Mouse (Mus musculus) urinary bladder, adult 2 months (tissue): Measurements from ENCODE around the gene Mpdz. TPM values are rescaled to one million over a fixed set of nuclear protein-coding genes. Genes with fewer than 3 reads are reported as not detected.

Experiments
- DNase-seq: peaks from one replicate; pipeline ENCODE4 v3.0.0; 2022; ENCODE audit warnings: low spot score
- polyA plus RNA-seq: library from polyadenylated mRNA; depleted of rRNA; stranded (reverse); fragments of >200 nt; gene quantifications from 2 replicates; pipeline ENCODE4 v1.2.3, GENCODE M21; 2012; rRNA removed

Gene Mpdz
- polyA plus RNA-seq, result 40.4 and 45.5 TPM in 2 replicates

DNA sequence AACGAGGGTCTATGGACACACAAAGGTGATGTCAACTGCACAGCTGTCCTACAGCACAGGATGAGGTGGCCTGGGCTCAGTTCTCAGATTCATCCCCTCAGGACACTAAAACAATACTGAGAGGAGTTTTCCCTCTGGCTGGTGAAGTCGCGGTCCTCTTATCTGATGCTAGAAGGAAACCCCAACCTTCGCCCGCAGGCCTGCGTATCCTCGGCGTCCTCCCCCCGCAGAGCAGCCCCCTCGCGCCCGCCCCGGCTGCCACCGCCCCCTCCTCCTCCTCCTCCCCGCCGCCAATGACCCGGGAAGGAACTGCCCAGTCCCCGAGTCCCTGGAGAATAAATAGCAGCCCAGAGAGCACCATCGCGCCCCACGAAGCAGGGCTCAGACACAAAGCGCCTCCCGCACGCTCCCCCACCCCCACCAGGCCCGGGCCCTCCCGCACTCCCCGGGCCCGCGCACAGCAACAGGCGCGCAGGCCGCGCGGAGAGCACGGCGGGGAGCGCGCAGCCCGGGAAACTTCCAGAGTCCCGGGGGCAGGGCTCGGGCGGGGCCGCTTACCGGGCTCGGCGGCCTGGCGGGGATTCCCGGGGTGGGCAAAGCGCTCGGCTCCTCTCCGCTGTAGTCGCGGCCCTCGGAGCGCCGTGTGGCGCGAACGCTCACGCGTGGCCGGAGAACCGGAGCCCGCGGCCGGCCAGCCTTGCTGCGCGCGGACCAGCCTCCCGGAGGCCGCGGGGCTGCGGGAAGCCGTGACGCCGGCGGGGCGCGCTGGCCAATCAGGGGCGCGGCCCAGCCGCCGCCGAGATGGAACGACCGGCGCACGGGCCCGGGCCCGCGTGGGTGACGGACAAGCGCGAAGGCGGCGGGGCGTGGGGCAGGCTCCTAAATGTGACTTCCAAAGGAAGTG lies at the start of gene Mpdz:
Gene Mpdz (minus strand): TSS at position 738 of the 904 bp plus-strand sequence.
- peak; percentile 74 for DNase-seq

- DNase-seq, result no peak
These were observed 47.9 kb upstream of the Mpdz start for GRCm38 (mm10) chr4:81490556-81490955.

GRCm38 (mm10) chr4:81484603-81485002 lies 42.0 kb upstream of the Mpdz start:
- DNase-seq, result no peak

GRCm38 (mm10) chr4:81483887-81484602 lies 41.4 kb upstream of the Mpdz start:
- no peak for DNase-seq

GRCm38 (mm10) chr4:81483159-81483558 lies 40.5 kb upstream of the Mpdz start:
- no peak for DNase-seq

DNA sequence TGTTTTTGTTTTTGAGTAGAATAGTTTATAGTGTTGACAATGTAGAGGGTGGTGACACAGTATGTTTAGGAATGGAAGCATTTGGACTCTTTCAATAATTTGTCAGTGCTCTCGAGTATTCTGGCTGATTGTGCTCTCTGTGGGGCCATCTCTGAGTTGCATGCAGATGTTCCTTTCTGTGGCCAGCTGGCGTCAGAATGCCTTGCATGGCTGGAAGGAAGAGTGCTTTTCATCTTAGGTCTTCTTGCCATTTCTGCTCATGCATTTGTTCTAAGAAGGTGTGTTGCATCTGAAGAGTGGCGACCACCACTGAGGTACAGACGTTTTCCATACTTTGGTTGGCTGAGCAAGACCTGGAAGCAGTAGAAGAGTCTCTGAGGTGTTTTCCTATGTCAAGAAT lies 24.2 kb upstream of the Mpdz start:
- DNase-seq, result no peak

- no peak for DNase-seq
These were observed 22.6 kb upstream of the Mpdz start for GRCm38 (mm10) chr4:81465172-81465571.

DNA sequence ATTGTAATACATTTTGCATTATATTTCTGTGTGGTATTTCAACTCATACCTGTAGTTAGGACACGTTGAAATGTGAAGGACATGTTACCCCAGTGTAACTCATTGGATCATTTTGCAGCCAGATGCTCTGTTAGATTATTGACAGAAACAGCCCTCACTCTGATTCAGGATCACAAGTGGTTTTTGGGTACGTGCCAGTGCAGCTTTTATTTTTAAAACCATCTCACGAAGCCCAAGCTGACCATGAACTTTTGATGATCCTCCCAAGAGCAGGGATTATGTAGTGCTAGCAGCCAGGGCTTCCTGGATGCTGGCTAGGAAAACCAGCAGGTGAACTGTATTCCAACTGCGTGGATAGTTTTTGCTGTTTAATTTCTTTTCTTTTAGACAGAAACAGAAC lies 19.6 kb upstream of the Mpdz start:
- no peak for DNase-seq

DNA sequence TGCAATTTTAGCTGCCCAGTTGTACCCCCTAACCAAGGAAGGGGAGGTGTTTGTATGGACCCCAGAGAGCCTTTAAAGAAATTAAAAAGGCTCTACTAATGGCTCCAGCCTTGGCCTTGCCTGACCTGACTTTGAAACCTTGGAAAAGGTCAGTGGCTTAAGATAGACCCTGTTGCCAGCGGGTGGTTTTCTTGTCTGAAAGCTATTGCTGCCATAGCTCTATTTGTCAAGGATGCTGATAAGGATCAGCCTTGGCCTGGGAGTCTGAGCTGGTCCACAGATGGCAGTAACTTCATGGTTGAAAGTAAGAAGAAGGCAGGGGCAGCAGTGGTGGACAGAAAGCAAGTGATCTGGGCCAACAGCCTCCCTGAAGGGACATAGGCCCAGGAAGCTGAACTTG lies 16.3 kb upstream of the Mpdz start:
- DNase-seq, result no peak

DNA sequence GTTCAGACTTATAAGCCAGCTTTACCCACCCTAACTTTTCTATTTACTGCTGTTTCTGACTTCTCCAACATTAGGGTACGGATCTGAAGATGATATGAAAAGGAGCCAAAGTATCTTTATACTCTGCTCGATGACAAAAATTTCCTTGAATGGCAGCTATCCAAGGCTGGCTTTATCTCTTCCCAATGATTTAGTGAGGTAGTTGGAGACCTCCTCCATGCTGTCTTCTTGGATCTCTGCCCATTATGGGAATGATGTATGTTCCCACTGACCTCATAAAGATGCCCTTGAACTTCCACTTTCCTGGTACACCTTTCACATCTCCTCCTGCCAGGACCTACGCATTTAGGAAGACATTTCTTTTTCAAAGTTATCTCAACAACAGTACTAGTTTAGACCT lies 11.2 kb upstream of the Mpdz start:
- no peak for DNase-seq

DNA sequence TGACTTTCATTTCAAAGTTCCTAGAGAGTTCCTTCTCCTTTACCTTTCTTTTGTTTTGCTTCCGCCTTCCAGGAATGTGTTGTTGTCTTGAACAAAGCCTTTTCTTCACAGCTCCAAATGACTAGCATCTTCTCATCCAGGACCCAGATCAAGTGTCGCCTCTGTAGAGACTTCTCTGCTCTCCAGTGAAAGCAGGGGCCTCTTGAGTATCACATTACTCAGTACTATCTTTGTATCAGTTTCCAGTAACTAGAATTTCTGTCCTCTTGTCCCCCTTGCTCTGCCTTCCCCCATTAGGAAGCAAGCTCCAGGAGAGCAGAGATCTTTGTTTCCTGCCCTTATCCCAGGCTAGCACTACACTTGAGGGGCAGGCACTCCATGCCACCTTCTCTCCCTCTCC lies 9.6 kb upstream of the Mpdz start:
- no peak for DNase-seq

DNA sequence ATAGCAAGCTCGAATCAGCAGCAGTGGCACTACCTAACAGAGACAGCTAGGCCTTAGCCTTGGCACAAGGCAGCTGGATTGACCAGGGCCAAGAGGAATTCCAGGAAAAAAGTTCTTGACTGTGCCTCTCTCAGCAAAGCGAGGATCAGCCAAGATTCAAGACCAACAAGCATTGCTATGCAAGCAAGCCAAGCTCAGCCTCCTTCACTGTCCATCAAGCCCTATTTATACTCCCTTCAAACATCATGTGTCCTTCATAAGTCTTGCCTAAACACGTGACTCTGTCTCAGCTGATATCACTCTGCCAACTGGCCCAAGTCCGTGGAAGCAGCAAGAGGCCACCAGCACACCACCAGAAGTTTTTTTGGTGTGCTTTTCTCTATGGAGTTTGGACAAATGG lies 6.8 kb upstream of the Mpdz start:
- DNase-seq, result no peak

GRCm38 (mm10) chr4:81443566-81443965 lies 951 bp upstream of the Mpdz start:
- no peak for DNase-seq

DNA sequence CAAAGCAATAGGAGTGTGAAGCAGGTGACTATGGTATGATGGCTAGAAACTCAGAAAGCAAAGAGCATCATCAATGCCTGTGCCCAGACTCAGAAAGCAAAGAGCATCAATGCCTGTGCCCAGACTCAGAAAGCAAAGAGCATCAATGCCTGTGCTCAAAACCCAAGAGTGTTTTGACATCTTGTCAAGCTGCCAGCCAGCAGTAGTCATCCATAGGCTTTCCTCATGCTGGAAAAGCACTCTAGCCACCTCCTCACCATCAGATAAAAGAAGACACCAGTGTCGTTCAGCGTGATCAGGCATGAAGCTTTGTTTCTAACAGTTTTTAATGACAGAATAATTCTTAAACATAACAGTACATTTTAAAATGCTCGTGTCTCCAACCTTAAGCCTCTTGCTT lies 8.7 kb downstream of the Mpdz start:
- no peak for DNase-seq

DNA sequence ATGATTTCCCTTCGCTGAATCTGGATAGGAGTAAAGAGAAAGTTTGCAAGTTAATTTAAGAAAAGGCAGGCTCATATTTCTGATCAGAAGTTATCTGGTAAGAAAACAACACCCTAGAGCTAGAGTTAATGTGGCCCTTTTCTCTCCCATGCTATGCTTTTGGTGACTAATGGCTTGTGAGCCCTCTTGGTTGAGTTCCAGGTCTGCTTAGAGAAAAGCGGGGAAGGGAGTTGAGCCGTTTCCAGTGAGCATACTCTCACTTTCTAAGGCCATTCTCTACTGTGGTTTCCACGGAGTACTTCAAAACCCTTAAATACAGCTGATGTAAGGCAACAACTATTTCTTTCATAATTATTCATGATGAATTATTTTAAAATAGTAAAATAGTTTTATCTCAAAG lies 11.8 kb downstream of the Mpdz start:
- DNase-seq, result no peak

DNA sequence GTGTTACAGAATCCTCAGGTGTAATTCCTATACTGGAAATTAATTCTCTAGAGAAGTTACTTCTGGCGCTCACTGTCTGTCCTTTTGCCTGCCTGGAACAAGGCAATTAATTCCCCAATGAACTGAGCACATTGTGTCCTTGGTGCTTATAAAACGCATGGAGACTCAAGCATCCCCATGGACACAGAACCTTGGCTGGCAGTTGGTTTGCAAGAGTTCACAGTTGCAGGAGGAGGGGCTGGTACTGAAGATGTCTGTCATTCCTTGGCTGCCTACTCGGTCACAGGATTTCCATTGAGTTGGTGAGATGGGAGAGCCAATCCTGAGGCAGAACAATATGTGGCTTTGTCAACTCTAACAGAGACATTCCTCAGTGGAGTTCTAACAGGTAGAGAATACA lies 12.5 kb downstream of the Mpdz start:
- no peak for DNase-seq

DNA sequence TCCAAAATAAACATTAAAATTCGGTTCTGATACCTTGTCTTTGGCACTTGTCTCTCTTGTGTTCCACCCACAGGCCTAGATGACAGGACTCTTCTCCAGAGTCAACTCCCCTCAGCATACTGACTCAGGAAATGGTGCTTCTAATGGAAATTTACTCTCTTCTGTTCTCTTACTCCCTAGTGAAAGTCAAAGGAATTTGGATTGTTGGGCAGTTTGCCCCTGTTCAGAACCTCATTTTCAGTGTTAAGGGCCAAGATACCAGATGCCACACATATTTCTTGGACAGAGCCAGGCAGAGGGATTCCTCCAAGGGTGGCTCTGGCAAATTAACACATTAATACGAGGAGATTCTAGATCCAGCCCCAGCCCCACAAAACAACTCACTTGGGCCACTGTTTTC lies 12.9 kb downstream of the Mpdz start:
- DNase-seq, result no peak

GRCm38 (mm10) chr4:81423556-81423955 lies 19.1 kb downstream of the Mpdz start:
- DNase-seq, result no peak

DNA sequence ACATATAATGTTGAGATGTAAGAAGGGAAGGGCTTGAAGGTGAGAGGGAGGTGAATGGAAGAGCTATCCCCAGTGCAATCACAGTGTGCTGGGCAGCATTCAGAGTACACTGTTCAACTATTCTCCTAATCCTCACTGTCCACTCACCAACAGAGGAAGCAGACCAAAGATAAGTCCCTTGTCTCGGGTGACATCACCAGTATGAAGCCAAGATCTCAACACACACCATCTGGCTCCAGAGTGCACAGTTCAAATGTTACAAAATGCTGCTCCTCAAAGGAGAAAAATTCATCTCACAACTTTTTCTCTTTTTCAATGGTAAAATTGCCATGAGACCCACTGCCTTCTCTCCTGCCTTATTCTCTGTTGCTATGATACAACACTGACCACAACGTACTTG lies 21.0 kb downstream of the Mpdz start:
- DNase-seq, result no peak

GRCm38 (mm10) chr4:81415324-81416026 lies 27.1 kb downstream of the Mpdz start:
- DNase-seq, result no peak

DNA sequence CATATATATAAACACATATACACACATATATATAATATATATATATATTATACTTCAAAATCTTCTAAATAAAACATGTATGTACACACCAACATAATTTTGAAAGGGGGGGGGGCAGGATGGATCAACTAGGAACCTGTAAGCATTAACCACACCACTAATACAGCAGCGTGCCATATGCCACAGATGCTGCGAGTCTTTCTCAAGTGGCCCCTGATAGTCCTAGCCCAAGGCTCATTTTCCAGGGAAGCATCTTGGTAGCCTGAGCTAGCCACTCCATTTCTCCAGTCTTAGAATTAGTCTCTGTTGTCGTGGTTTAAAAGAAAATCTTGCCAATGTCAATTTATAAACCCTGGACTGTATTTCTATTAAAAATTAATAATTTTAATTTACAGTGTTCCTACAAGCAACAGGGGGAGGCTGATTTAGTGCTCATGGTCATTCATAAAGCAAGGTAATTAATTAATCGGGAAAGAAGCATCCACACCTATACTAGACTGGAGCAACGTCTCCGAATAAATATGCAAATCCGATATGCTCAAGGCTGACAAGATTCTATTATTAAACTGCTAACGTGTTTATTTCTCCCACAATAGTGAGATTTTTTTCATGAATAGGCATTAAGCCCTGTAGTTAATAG lies 27.8 kb downstream of the Mpdz start:
- DNase-seq, result no peak

- DNase-seq, result no peak
These were observed 45.7 kb downstream of the Mpdz start for GRCm38 (mm10) chr4:81396883-81397282.
